Mouse (Mus musculus) heart, embryonic 13.5 days (tissue): ENCODE results near the gene Ccndbp1. TPM values are rescaled to one million over a fixed set of nuclear protein-coding genes. Genes with fewer than 3 reads are reported as not detected.
A peak's percentile ranks its signal among the peaks of the same experiment; 100 is the strongest.
"Not testable (repeated sequence)": the region's sequence is repeated elsewhere in the genome, so short reads cannot be mapped to it uniquely, and the experiment has no call there.

Experiments
- ATAC-seq: fragments of 200-750 bp; cut with Nextera tagmentation; 2 replicates; pipeline ENCODE4 v1.8.0; 2017; ENCODE audit warnings: moderate TSS enrichment; ENCODE audit not compliant: insufficient number of reproducible peaks, low FRiP score, low TSS enrichment; ENCODE audit errors: extremely low read depth
- H3K27ac ChIP-seq: fragments of 300-500 bp; sonication (generic); replicated peaks from 2 replicates; pipeline ENCODE4 v1.5.1; 2015; ENCODE audit warnings: moderate library complexity, mild to moderate bottlenecking, inconsistent platforms
- H3K27me3 ChIP-seq: fragments of 300-500 bp; sonication (generic); replicated peaks from 2 replicates; pipeline ENCODE4 v1.6.1; 2015; ENCODE audit warnings: mild to moderate bottlenecking, inconsistent platforms
- H3K36me3 ChIP-seq: fragments of 300-500 bp; sonication (generic); 2 replicates; pipeline ENCODE4 v1.6.1; 2015; ENCODE audit warnings: mild to moderate bottlenecking, inconsistent platforms
- H3K4me1 ChIP-seq: fragments of 300-500 bp; sonication (generic); 2 replicates; pipeline ENCODE4 v1.6.1; 2015; ENCODE audit warnings: inconsistent platforms
- H3K4me2 ChIP-seq: fragments of 300-500 bp; sonication (generic); 2 replicates; pipeline ENCODE4 v1.6.1; 2015; ENCODE audit warnings: inconsistent platforms, mild to moderate bottlenecking, moderate library complexity
- H3K4me3 ChIP-seq: fragments of 300-500 bp; sonication (generic); 2 replicates; pipeline ENCODE4 v1.5.1; 2015; ENCODE audit warnings: moderate library complexity, mild to moderate bottlenecking, inconsistent platforms
- H3K9ac ChIP-seq: fragments of 300-500 bp; sonication (generic); 2 replicates; pipeline ENCODE4 v1.6.1; 2015; ENCODE audit warnings: inconsistent platforms, mild to moderate bottlenecking, moderate library complexity
- H3K9me3 ChIP-seq: fragments of 300-500 bp; sonication (generic); 2 replicates; pipeline ENCODE4 v1.6.1; 2016; ENCODE audit warnings: inconsistent platforms
- WGBS: fragments of 180-500 bp; shearing (Covaris S2); methylation state at CpG from one replicate; pipeline ENCODE4 v1.1.7; 2015; ENCODE audit warnings: mixed read lengths; 5-methylcytosine and 5-hydroxymethylcytosine counted together
- polyA plus RNA-seq: library from polyadenylated mRNA; unstranded; fragments of >200 nt; fragmentation: Nextera tagmentation; extraction: Ambion mirVana; gene quantifications from 2 replicates; pipeline ENCODE4 v1.2.1, GENCODE M21; 2015

The Ccndbp1 gene
- polyA plus RNA-seq, 1 experiment from 2014 or later = 38.3 TPM

GRCm38 (mm10) chr2:120976308-120976707 lies 31.9 kb upstream of the Ccndbp1 start:
- H3K27me3 ChIP-seq = peaks cover 7% of the 10 kb centered on the region
- H3K27ac ChIP-seq = no peak overlapping the region
- no peak overlapping the region for H3K9ac ChIP-seq
- no peaks in the 10 kb centered on the region for H3K9me3 ChIP-seq
- no peaks in the 10 kb centered on the region for H3K36me3 ChIP-seq
- peak overlapping the region; percentile 94 for H3K4me2 ChIP-seq
- ATAC-seq = no peak
- H3K4me1 ChIP-seq = peaks cover 5% of the 10 kb centered on the region
- 50% methylated on average over 4 of the region's 4 CpGs for WGBS
- H3K4me3 ChIP-seq = peak overlapping the region; percentile 84

- peaks cover 7% of the 10 kb centered on the region for H3K27me3 ChIP-seq
- peak; percentile 83 for ATAC-seq
- H3K4me1 ChIP-seq = peaks cover 3% of the 10 kb centered on the region; the same call in 1 of the 2 replicates
- under 1% methylated on average over 68 of the region's 71 CpGs for WGBS
- peak within 1 kb of the TSS; percentile 68 for H3K27ac ChIP-seq
- no peaks in the 10 kb centered on the region for H3K9me3 ChIP-seq
- H3K4me2 ChIP-seq = peak within 1 kb of the TSS; percentile 94
- H3K9ac ChIP-seq = peak within 1 kb of the TSS; percentile 91
- peak within 1 kb of the TSS; percentile 84 for H3K4me3 ChIP-seq
- no peaks in the 10 kb centered on the region for H3K36me3 ChIP-seq
These were observed 30.9 kb upstream of the Ccndbp1 start, which contains the start of gene Tmem62 for GRCm38 (mm10) chr2:120976990-120977925. Gene Tmem62, plus strand, starts transcription at chr2:120977017.

- 80% methylated on average over 8 of the region's 8 CpGs for WGBS
- H3K36me3 ChIP-seq = no peaks in the 10 kb centered on the region
- ATAC-seq = no peak
- H3K4me2 ChIP-seq = peak overlapping the region; percentile 94
- H3K9me3 ChIP-seq = no peaks in the 10 kb centered on the region
- peaks cover 3% of the 10 kb centered on the region for H3K27me3 ChIP-seq
- no peak overlapping the region for H3K27ac ChIP-seq
- H3K4me3 ChIP-seq = peak overlapping the region; percentile 84
- H3K4me1 ChIP-seq = peaks cover 3% of the 10 kb centered on the region; the same call in 1 of the 2 replicates
- peak overlapping the region; percentile 91 for H3K9ac ChIP-seq
These were observed 30.1 kb upstream of the Ccndbp1 start for GRCm38 (mm10) chr2:120977926-120978692.

GRCm38 (mm10) chr2:120978693-120979037 lies 29.5 kb upstream of the Ccndbp1 start:
- no peak overlapping the region for H3K27ac ChIP-seq
- H3K27me3 ChIP-seq = no peaks in the 10 kb centered on the region
- H3K36me3 ChIP-seq = no peaks in the 10 kb centered on the region
- no peak overlapping the region for H3K4me3 ChIP-seq
- WGBS = 60% methylated on average over 2 of the region's 2 CpGs
- H3K9ac ChIP-seq = no peak overlapping the region
- H3K4me1 ChIP-seq = peaks cover 3% of the 10 kb centered on the region; the same call in 1 of the 2 replicates
- H3K4me2 ChIP-seq = no peak overlapping the region
- no peak for ATAC-seq
- no peaks in the 10 kb centered on the region for H3K9me3 ChIP-seq

DNA sequence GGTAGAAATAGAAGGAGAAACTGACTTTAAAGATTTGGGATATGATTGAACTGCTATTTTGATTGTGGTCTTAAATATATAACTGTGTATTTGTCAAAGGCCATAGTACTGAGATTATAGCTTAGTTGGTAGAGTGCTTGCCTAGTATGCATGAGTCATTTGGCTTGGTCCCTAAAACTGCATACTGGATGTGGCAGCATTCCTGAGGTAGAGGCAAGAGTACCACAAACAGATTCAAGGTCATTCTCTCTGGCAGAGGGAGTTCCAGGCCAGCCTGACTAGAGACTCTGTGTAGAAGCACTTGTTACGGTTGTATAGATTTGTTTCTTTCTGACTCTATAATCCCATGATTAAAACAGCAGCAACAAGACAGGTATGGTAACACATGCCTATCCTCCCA lies 28.4 kb upstream of the Ccndbp1 start:
- no peak overlapping the region for H3K27ac ChIP-seq
- no peaks in the 10 kb centered on the region for H3K36me3 ChIP-seq
- 81% methylated on average over 1 of the region's 1 CpGs for WGBS
- no peak for ATAC-seq
- H3K4me3 ChIP-seq = no peak overlapping the region
- H3K4me2 ChIP-seq = no peak overlapping the region
- no peak overlapping the region for H3K9ac ChIP-seq
- H3K9me3 ChIP-seq = no peaks in the 10 kb centered on the region
- peaks cover 3% of the 10 kb centered on the region; the same call in 1 of the 2 replicates for H3K4me1 ChIP-seq
- H3K27me3 ChIP-seq = no peaks in the 10 kb centered on the region

GRCm38 (mm10) chr2:120980861-120981260 lies 27.3 kb upstream of the Ccndbp1 start:
- Histone ChIP-seq H3K36me3 (no peaks in the 10 kb centered on the region), H3K27ac (no peak overlapping the region), H3K9ac (no peak overlapping the region), H3K4me2 (no peak overlapping the region), H3K9me3 (0 out of 2 replicates have a peak, but pooled peaks cover 2% of the 10 kb centered on the region), H3K4me1 (peaks cover 3% of the 10 kb centered on the region; the same call in 1 of the 2 replicates), H3K4me3 (no peak overlapping the region), H3K27me3 (no peaks in the 10 kb centered on the region)
- ATAC-seq = no peak
- 47% methylated on average over 2 of the region's 2 CpGs for WGBS

DNA sequence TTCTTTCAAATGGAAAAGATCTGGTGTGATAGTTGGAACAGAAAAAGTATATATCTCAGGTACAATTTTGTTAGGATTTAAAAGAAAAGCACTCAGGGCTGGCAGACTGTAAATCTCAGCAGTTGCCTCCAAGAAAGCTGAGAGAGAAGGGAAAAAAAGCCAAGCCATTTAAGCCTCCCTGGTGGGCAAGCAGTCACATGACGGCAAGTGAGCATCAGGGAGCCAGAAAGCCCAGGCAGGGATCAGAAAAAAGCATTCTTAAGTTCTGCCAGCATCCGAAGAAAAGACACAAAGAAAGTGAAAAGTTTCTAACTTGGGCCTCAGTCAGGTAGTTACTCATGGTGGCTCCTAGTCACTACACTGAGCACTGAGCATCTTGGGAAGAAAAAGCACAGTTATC lies 24.6 kb upstream of the Ccndbp1 start:
- Histone ChIP-seq H3K27me3 (no peaks in the 10 kb centered on the region), H3K9me3 (0 out of 2 replicates have a peak, but pooled peaks cover 2% of the 10 kb centered on the region), H3K4me2 (no peak overlapping the region), H3K4me1 (no peaks in the 10 kb centered on the region), H3K36me3 (no peaks in the 10 kb centered on the region), H3K9ac (no peak overlapping the region), H3K4me3 (no peak overlapping the region), H3K27ac (no peak overlapping the region)
- 39% methylated on average over 2 of the region's 2 CpGs for WGBS
- ATAC-seq = no peak

DNA sequence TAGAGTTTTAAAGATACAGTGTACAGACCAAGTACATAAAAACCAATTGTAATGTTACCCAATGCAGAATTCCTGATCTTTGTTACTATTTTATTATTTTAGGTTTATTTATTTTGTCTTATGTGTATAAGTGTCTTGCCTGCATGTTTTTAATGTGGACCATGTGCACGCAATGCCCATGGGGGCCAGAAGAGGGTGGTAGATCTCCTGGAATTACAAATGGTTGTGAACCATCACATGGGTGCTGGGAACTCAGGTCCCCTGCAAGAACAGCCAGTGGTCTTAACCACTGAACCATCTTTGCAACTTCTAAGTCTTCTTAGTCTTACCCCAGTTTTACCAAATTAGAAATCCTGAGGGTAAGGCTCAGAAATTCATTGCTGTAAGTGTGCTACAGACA lies 23.0 kb upstream of the Ccndbp1 start:
- 89% methylated on average over 1 of the region's 1 CpGs for WGBS
- ATAC-seq = no peak
- no peaks in the 10 kb centered on the region for H3K27me3 ChIP-seq
- no peak overlapping the region for H3K4me3 ChIP-seq
- no peak overlapping the region for H3K4me2 ChIP-seq
- 0 out of 2 replicates have a peak, but pooled peaks cover 2% of the 10 kb centered on the region for H3K9me3 ChIP-seq
- H3K36me3 ChIP-seq = no peaks in the 10 kb centered on the region
- no peak overlapping the region for H3K9ac ChIP-seq
- H3K27ac ChIP-seq = no peak overlapping the region
- no peaks in the 10 kb centered on the region for H3K4me1 ChIP-seq

DNA sequence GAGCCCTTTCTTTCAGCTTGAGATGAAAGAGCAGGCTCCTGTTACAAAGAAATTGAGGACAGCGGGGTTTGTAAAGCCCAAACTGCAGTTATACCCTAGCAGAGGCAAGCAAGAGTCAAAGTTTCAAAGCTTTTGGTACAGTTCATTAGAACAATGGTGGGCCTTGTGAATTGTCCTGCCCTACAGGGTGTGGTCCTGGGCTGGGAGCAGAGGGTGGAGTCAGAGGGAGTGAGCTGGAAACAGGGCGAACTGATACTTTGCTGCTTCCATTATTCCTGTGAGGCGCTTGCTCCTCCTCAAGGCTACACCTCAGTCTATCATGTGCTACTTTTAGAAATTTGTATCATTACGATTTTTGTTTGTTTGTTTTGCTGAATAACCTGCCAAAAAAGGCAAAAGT lies 17.0 kb upstream of the Ccndbp1 start:
- 73% methylated on average over 4 of the region's 4 CpGs for WGBS
- Histone ChIP-seq H3K9me3 (no peaks in the 10 kb centered on the region), H3K27ac (no peak overlapping the region), H3K36me3 (no peaks in the 10 kb centered on the region), H3K9ac (no peak overlapping the region), H3K27me3 (no peaks in the 10 kb centered on the region), H3K4me1 (no peaks in the 10 kb centered on the region), H3K4me2 (no peak overlapping the region), H3K4me3 (no peak overlapping the region)
- no peak for ATAC-seq

DNA sequence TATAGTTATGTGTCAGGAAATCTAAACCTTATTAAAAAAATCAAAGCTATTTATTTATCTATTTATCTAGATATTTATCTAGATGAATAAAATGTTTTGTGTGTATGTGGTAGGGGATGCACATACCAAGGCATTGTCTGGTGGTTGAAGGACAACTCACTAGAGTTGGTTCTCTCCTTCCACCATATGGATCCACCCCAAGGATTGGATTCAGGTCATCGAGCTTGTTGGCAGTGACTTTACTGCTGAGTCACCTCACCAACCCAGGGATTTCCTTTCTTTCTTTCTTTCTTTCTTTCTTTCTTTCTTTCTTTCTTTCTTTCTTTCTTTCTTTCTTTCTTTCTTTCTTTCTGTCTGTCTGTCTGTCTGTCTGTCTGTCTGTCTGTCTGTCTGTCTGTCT lies 11.6 kb upstream of the Ccndbp1 start:
- ATAC-seq = not testable (repeated sequence)
- 54% methylated on average over 1 of the region's 1 CpGs for WGBS

DNA sequence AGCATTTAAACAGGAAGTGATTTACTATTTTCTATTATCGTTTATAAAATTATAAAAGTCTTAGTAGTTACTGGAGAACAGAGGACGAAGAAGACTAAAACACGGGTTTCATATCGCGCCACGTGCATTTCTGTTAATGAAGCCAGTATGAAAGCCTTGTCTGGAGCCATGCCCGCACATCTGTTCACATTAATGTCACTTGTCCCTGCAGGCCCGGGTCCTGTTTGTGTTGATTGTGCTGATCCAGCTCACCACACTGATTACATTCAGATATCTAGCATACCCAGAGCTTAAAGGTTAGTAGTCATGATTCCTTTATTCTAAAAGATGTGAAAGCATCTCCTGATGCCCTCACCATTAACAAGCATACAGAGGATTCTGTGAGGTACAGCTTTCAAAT lies 9.3 kb upstream of the Ccndbp1 start:
- ATAC-seq = no peak
- 77% methylated on average over 8 of the region's 8 CpGs for WGBS
- Histone ChIP-seq H3K36me3 (no peaks in the 10 kb centered on the region), H3K9ac (no peak overlapping the region), H3K4me1 (no peaks in the 10 kb centered on the region), H3K27ac (no peak overlapping the region), H3K27me3 (no peaks in the 10 kb centered on the region), H3K4me3 (no peak overlapping the region), H3K9me3 (no peaks in the 10 kb centered on the region), H3K4me2 (no peak overlapping the region)

More for the DNA sequence above, 11.6 kb upstream of the Ccndbp1 start:
- H3K9ac ChIP-seq, H3K27ac ChIP-seq, H3K27me3 ChIP-seq, H3K4me3 ChIP-seq, H3K9me3 ChIP-seq, H3K4me2 ChIP-seq, H3K4me1 ChIP-seq, H3K36me3 ChIP-seq: not testable (repeated sequence)
